Mouse (Mus musculus): Measurements from ENCODE around the gene Tmprss9. TPM values are rescaled to one million over a fixed set of nuclear protein-coding genes. Genes with fewer than 3 reads are reported as not detected.
"Not testable (repeated sequence)": the region's sequence is repeated elsewhere in the genome, so short reads cannot be mapped to it uniquely, and the experiment has no call there.

Gene Tmprss9
- total RNA-seq (2021), result under 1 TPM; 0.09 to 0.12 TPM
- long read RNA-seq, experiment 1, result 0 reads
- long read RNA-seq, experiment 2, result 0 reads

GRCm38 (mm10) chr10:80871581-80871980 lies at the start of gene Tmprss9:
Tmprss9 (plus strand) TSS chr10:80871848.
- no peak for DNase-seq

GRCm38 (mm10) chr10:80821991-80822390 lies 49.7 kb upstream of the Tmprss9 start:
- DNase-seq, result no peak

GRCm38 (mm10) chr10:80822528-80822927 lies 49.1 kb upstream of the Tmprss9 start:
- DNase-seq, result no peak

- DNase-seq, result no peak
Observed at GRCm38 (mm10) chr10:80823316-80823715, 48.3 kb upstream of the Tmprss9 start.

GRCm38 (mm10) chr10:80823847-80824643 lies 47.6 kb upstream of the Tmprss9 start:
- DNase-seq, result no peak

GRCm38 (mm10) chr10:80824827-80825226 lies 46.8 kb upstream of the Tmprss9 start:
- no peak for DNase-seq

- peak; percentile 98 for DNase-seq
Observed at GRCm38 (mm10) chr10:80826151-80827062, 45.2 kb upstream of the Tmprss9 start, which contains the start of gene Oaz1. Oaz1 (plus strand) TSS chr10:80826656.

- DNase-seq, result no peak
Observed at GRCm38 (mm10) chr10:80827063-80827869, 44.4 kb upstream of the Tmprss9 start.

- no peak for DNase-seq
Observed at GRCm38 (mm10) chr10:80827870-80828420, 43.7 kb upstream of the Tmprss9 start.

GRCm38 (mm10) chr10:80828587-80828986 lies 43.1 kb upstream of the Tmprss9 start:
- DNase-seq, result not testable (repeated sequence)

GRCm38 (mm10) chr10:80829359-80830278 lies 42.0 kb upstream of the Tmprss9 start:
- no peak for DNase-seq

- peak; percentile 78 for DNase-seq
Observed at GRCm38 (mm10) chr10:80831136-80831535, 40.5 kb upstream of the Tmprss9 start.

- no peak for DNase-seq
Observed at GRCm38 (mm10) chr10:80832818-80833217, 38.8 kb upstream of the Tmprss9 start.

GRCm38 (mm10) chr10:80835617-80836016 lies 36.0 kb upstream of the Tmprss9 start:
- no peak for DNase-seq

GRCm38 (mm10) chr10:80836949-80837379 lies 34.7 kb upstream of the Tmprss9 start:
- DNase-seq, result no peak

- DNase-seq, result no peak
Observed at GRCm38 (mm10) chr10:80837827-80838226, 33.8 kb upstream of the Tmprss9 start.

- no peak for DNase-seq
Observed at GRCm38 (mm10) chr10:80838346-80838912, 33.2 kb upstream of the Tmprss9 start.

- no peak for DNase-seq
Observed at GRCm38 (mm10) chr10:80839848-80840247, 31.8 kb upstream of the Tmprss9 start.

- DNase-seq, result no peak
Observed at GRCm38 (mm10) chr10:80841685-80842084, 30.0 kb upstream of the Tmprss9 start.

- DNase-seq, result no peak
Observed at GRCm38 (mm10) chr10:80842334-80842733, 29.3 kb upstream of the Tmprss9 start.

Measured in adrenal gland, postnatal 10 days (tissue).